ENCODE assay signal across 8 mouse cellular contexts in the genomic region with DNA sequence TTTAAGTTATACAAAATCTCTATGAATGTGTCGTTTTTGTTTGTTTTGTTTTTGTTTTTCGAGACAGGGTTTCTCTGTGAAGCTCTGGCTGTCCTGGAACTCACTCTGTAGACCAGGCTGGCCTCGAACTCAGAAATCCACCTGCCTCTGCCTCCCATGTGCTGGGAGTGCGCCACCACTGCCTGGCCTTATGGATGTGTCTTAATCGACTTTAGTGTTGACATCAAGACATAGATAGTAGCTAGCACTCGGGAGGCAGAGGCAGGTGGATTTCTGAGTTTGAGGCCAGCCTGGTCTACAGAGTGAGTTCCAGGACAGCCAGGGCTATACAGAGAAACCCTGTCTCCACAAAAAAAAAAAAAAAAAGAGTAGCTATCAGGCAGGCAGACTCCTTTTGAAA. TPM values are rescaled to one million over a fixed set of nuclear protein-coding genes. Genes with fewer than 3 reads are reported as not detected.
A peak's percentile ranks its signal among the peaks of the same experiment; 100 is the strongest.
DNase-seq lines count a peak whose midpoint lies in the region; ATAC-seq and TF ChIP-seq lines count a peak whose summit lies in the region.
"Not testable (repeated sequence)": the region's sequence is repeated elsewhere in the genome, so short reads cannot be mapped to it uniquely, and the experiment has no call there.

No protein-coding gene starts in this region.

- not testable (repeated sequence) for TF ChIP-seq CTCF in ES-Bruce4 (IDR thresholded peaks at IDR 0.05; ENCODE audit: low read depth, low read length)

- ATAC-seq in embryonic facial prominence, embryonic 13.5 days (ENCODE audit: insufficient number of reproducible peaks, insufficient read depth, low FRiP score, low TSS enrichment, low read depth); forebrain, embryonic 16.5 days; hindbrain, embryonic 11.5 days (ENCODE audit: low FRiP score); kidney, embryonic 14.5 days (ENCODE audit: low FRiP score, low TSS enrichment); liver, embryonic 11.5 days (replicated peaks; ENCODE audit: low FRiP score); neural tube, embryonic 13.5 days (ENCODE audit: low read depth): not testable (repeated sequence)

- not testable (repeated sequence) for TF ChIP-seq POLR2A in ES-Bruce4 (IDR thresholded peaks at IDR 0.05; ENCODE audit: insufficient read depth, low read length)

- not testable (repeated sequence) for H3K4me1 ChIP-seq in ES-Bruce4 (ENCODE audit: control insufficient read depth, insufficient read depth, low read length)
- H3K4me1 ChIP-seq in embryonic facial prominence, embryonic 13.5 days = peaks cover 48% of the 10 kb centered on the region
- H3K4me1 ChIP-seq in forebrain, embryonic 16.5 days (replicated peaks; ENCODE audit: control insufficient read depth, insufficient read depth, low read length) = peaks cover 45% of the 10 kb centered on the region
- peaks cover 14% of the 10 kb centered on the region; the same call in 1 of the 2 replicates for H3K4me1 ChIP-seq in hindbrain, embryonic 11.5 days (replicated peaks; ENCODE audit: control insufficient read depth, insufficient read depth, low read length)
- peaks cover 29% of the 10 kb centered on the region for H3K4me1 ChIP-seq in kidney, embryonic 14.5 days (ENCODE audit: control insufficient read depth, insufficient read depth, low read length)
- peaks cover 36% of the 10 kb centered on the region for H3K4me1 ChIP-seq in liver, embryonic 11.5 days (replicated peaks; ENCODE audit: control insufficient read depth, insufficient read depth, low read length)
- peaks cover 73% of the 10 kb centered on the region for H3K4me1 ChIP-seq in megakaryocyte, embryonic 14.5 days
- H3K4me1 ChIP-seq in neural tube, embryonic 13.5 days (replicated peaks) = peaks cover 68% of the 10 kb centered on the region

- not testable (repeated sequence) for H3K27ac ChIP-seq in ES-Bruce4 (ENCODE audit: insufficient read depth, low read length); embryonic facial prominence, embryonic 13.5 days; forebrain, embryonic 16.5 days (ENCODE audit: low read length); hindbrain, embryonic 11.5 days (ENCODE audit: low read depth, low read length); kidney, embryonic 14.5 days (ENCODE audit: low read depth, low read length); neural tube, embryonic 13.5 days (replicated peaks)
- peak overlapping the region; percentile 94 for H3K27ac ChIP-seq in liver, embryonic 11.5 days (ENCODE audit: low read depth, low read length)

- H3K4me3 ChIP-seq in ES-Bruce4 (ENCODE audit: low read depth, low read length) = 0 out of 2 replicates have a peak overlapping the region, but pooled peaks have one; percentile 9
- H3K4me3 ChIP-seq in embryonic facial prominence, embryonic 13.5 days = peak overlapping the region; percentile 90
- H3K4me3 ChIP-seq in forebrain, embryonic 16.5 days (replicated peaks; ENCODE audit: low read length) = not testable (repeated sequence)
- H3K4me3 ChIP-seq in hindbrain, embryonic 11.5 days (ENCODE audit: low read depth, low read length) = peak overlapping the region; percentile 88; the same call in 1 of the 2 replicates
- peak overlapping the region; percentile 64; the same call in 1 of the 2 replicates for H3K4me3 ChIP-seq in kidney, embryonic 14.5 days (ENCODE audit: low read length)
- H3K4me3 ChIP-seq in liver, embryonic 11.5 days (ENCODE audit: low read depth, low read length) = peak overlapping the region; percentile 96
- H3K4me3 ChIP-seq in megakaryocyte, embryonic 14.5 days (replicated peaks) = peak overlapping the region; percentile 96
- H3K4me3 ChIP-seq in neural tube, embryonic 13.5 days = peak overlapping the region; percentile 81

- H3K9me3 ChIP-seq in ES-Bruce4 (replicated peaks; ENCODE audit: control insufficient read depth, insufficient read depth, low read length, poor library complexity, severe bottlenecking); embryonic facial prominence, embryonic 13.5 days; forebrain, embryonic 16.5 days (ENCODE audit: control insufficient read depth, low read length); hindbrain, embryonic 11.5 days (ENCODE audit: control insufficient read depth, low read length); kidney, embryonic 14.5 days (ENCODE audit: control insufficient read depth, low read length); liver, embryonic 11.5 days (ENCODE audit: control insufficient read depth, low read length); megakaryocyte, embryonic 14.5 days; neural tube, embryonic 13.5 days: not testable (repeated sequence)

- H3K27me3 ChIP-seq in ES-Bruce4 (ENCODE audit: control insufficient read depth, insufficient read depth, low read length, poor library complexity, severe bottlenecking); embryonic facial prominence, embryonic 13.5 days; forebrain, embryonic 16.5 days (replicated peaks; ENCODE audit: control insufficient read depth, insufficient read depth, low read length); hindbrain, embryonic 11.5 days (ENCODE audit: control insufficient read depth, insufficient read depth, low read length); kidney, embryonic 14.5 days (ENCODE audit: control insufficient read depth, insufficient read depth, low read length); liver, embryonic 11.5 days (replicated peaks; ENCODE audit: control insufficient read depth, insufficient read depth, low read length); megakaryocyte, embryonic 14.5 days (replicated peaks); neural tube, embryonic 13.5 days: not testable (repeated sequence)

- H3K9ac ChIP-seq in ES-Bruce4 (ENCODE audit: low read depth, poor library complexity, severe bottlenecking) = peak overlapping the region; percentile 98; the same call in 1 of the 2 replicates
- H3K9ac ChIP-seq in embryonic facial prominence, embryonic 13.5 days; forebrain, embryonic 16.5 days (replicated peaks; ENCODE audit: low read depth, low read length); hindbrain, embryonic 11.5 days (ENCODE audit: low read depth, low read length): not testable (repeated sequence)
- peak overlapping the region; percentile 96; the same call in 1 of the 2 replicates for H3K9ac ChIP-seq in kidney, embryonic 14.5 days (ENCODE audit: low read depth, low read length)
- H3K9ac ChIP-seq in liver, embryonic 11.5 days (ENCODE audit: low read depth, low read length) = peak overlapping the region; percentile 68
- H3K9ac ChIP-seq in neural tube, embryonic 13.5 days = 0 out of 2 replicates have a peak overlapping the region, but pooled peaks have one; percentile 52

- H3K4me2 ChIP-seq in embryonic facial prominence, embryonic 13.5 days = peak overlapping the region; percentile 68
- H3K4me2 ChIP-seq in forebrain, embryonic 16.5 days (ENCODE audit: low read length) = peak overlapping the region; percentile 82
- not testable (repeated sequence) for H3K4me2 ChIP-seq in hindbrain, embryonic 11.5 days (replicated peaks; ENCODE audit: low read depth, low read length)
- H3K4me2 ChIP-seq in kidney, embryonic 14.5 days (replicated peaks; ENCODE audit: low read depth, low read length) = peak overlapping the region; percentile 82; the same call in 1 of the 2 replicates
- H3K4me2 ChIP-seq in liver, embryonic 11.5 days = peak overlapping the region; percentile 98
- H3K4me2 ChIP-seq in neural tube, embryonic 13.5 days = peak overlapping the region; percentile 75

- WGBS in embryonic facial prominence, embryonic 13.5 days = 78% methylated on average over 6 of the region's 6 CpGs
- 85% methylated on average over 6 of the region's 6 CpGs for WGBS in forebrain, embryonic 16.5 days
- 79% methylated on average over 6 of the region's 6 CpGs for WGBS in hindbrain, embryonic 11.5 days
- WGBS in kidney, embryonic 14.5 days = 81% methylated on average over 6 of the region's 6 CpGs
- 51% methylated on average over 6 of the region's 6 CpGs for WGBS in liver, embryonic 11.5 days
- WGBS in neural tube, embryonic 13.5 days = 80% methylated on average over 6 of the region's 6 CpGs

- not testable (repeated sequence) for DNase-seq in hindbrain, embryonic 11.5 days (ENCODE audit: low spot score); liver, embryonic 11.5 days (ENCODE audit: low spot score)

- not testable (repeated sequence) for TF ChIP-seq EP300 in ES-Bruce4 (IDR thresholded peaks at IDR 0.05; ENCODE audit: insufficient read depth, low read depth, low read length)

- not testable (repeated sequence) for H3K36me3 ChIP-seq in ES-Bruce4 (ENCODE audit: control insufficient read depth, insufficient read depth, low read length, poor library complexity, severe bottlenecking); embryonic facial prominence, embryonic 13.5 days; forebrain, embryonic 16.5 days (ENCODE audit: control insufficient read depth, insufficient read depth); hindbrain, embryonic 11.5 days (ENCODE audit: control insufficient read depth, insufficient read depth, low read length); kidney, embryonic 14.5 days (ENCODE audit: control insufficient read depth, insufficient read depth, low read length); liver, embryonic 11.5 days (ENCODE audit: control insufficient read depth, insufficient read depth, low read length); neural tube, embryonic 13.5 days
- peaks cover 48% of the 10 kb centered on the region for H3K36me3 ChIP-seq in megakaryocyte, embryonic 14.5 days (replicated peaks; ENCODE audit: low read length)

RNA-seq across cellular contexts. Expression of a gene that starts 1.3 kb away (rescaled TPM):
- 83.1 and 91.6 TPM in 2 replicates for polyA plus RNA-seq in ES-Bruce4 (2011; ENCODE audit: insufficient read depth, insufficient read length, low read depth, missing spikeins)
- polyA plus RNA-seq in embryonic facial prominence, embryonic 13.5 days (2015; fragmentation: Nextera tagmentation; extraction: Ambion mirVana) = 150 and 163 TPM in 2 replicates
- 146 and 163 TPM in 2 replicates for polyA plus RNA-seq in forebrain, embryonic 16.5 days (2015; fragmentation: Nextera tagmentation; extraction: Ambion mirVana)
- polyA plus RNA-seq in hindbrain, embryonic 11.5 days (2014; fragmentation: Nextera tagmentation; extraction: Ambion mirVana) = 55.4 and 62.8 TPM in 2 replicates
- 92.3 and 96.0 TPM in 2 replicates for polyA plus RNA-seq in kidney, embryonic 14.5 days (2014; fragmentation: Nextera tagmentation; extraction: Ambion mirVana)
- polyA plus RNA-seq in liver, embryonic 11.5 days (2014; fragmentation: Nextera tagmentation; extraction: Ambion mirVana) = 124 and 135 TPM in 2 replicates
- polyA plus RNA-seq in megakaryocyte, embryonic 14.5 days (2012; ENCODE audit: insufficient read depth, low replicate concordance) = 473 and 551 TPM in 2 replicates
- 124 and 126 TPM in 2 replicates for polyA plus RNA-seq in neural tube, embryonic 13.5 days (2015; fragmentation: Nextera tagmentation; extraction: Ambion mirVana)

RNA-seq across cellular contexts. Expression of a gene that starts 1.5 kb away (rescaled TPM):
- polyA plus RNA-seq in ES-Bruce4 (2011; ENCODE audit: insufficient read depth, insufficient read length, low read depth, missing spikeins) = 8.9 and 12.3 TPM in 2 replicates
- polyA plus RNA-seq in embryonic facial prominence, embryonic 13.5 days (2015; fragmentation: Nextera tagmentation; extraction: Ambion mirVana) = 22.5 and 25.0 TPM in 2 replicates
- 21.3 and 21.4 TPM in 2 replicates for polyA plus RNA-seq in forebrain, embryonic 16.5 days (2015; fragmentation: Nextera tagmentation; extraction: Ambion mirVana)
- 21.5 and 27.5 TPM in 2 replicates for polyA plus RNA-seq in hindbrain, embryonic 11.5 days (2014; fragmentation: Nextera tagmentation; extraction: Ambion mirVana)
- polyA plus RNA-seq in kidney, embryonic 14.5 days (2014; fragmentation: Nextera tagmentation; extraction: Ambion mirVana) = 21.4 and 30.6 TPM in 2 replicates
- polyA plus RNA-seq in liver, embryonic 11.5 days (2014; fragmentation: Nextera tagmentation; extraction: Ambion mirVana) = 26.1 and 38.3 TPM in 2 replicates
- 55.0 and 64.0 TPM in 2 replicates for polyA plus RNA-seq in megakaryocyte, embryonic 14.5 days (2012; ENCODE audit: insufficient read depth, low replicate concordance)
- polyA plus RNA-seq in neural tube, embryonic 13.5 days (2015; fragmentation: Nextera tagmentation; extraction: Ambion mirVana) = 22.2 and 23.0 TPM in 2 replicates

RNA-seq across cellular contexts. Expression of a gene that starts 25.1 kb away (rescaled TPM):
- polyA plus RNA-seq in ES-Bruce4 (2011; ENCODE audit: insufficient read depth, insufficient read length, low read depth, missing spikeins) = 42.3 and 44.3 TPM in 2 replicates
- polyA plus RNA-seq in embryonic facial prominence, embryonic 13.5 days (2015; fragmentation: Nextera tagmentation; extraction: Ambion mirVana) = 31.9 and 34.9 TPM in 2 replicates
- 59.3 and 66.5 TPM in 2 replicates for polyA plus RNA-seq in forebrain, embryonic 16.5 days (2015; fragmentation: Nextera tagmentation; extraction: Ambion mirVana)
- 41.9 and 44.5 TPM in 2 replicates for polyA plus RNA-seq in hindbrain, embryonic 11.5 days (2014; fragmentation: Nextera tagmentation; extraction: Ambion mirVana)
- polyA plus RNA-seq in kidney, embryonic 14.5 days (2014; fragmentation: Nextera tagmentation; extraction: Ambion mirVana) = 31.0 and 34.7 TPM in 2 replicates
- polyA plus RNA-seq in liver, embryonic 11.5 days (2014; fragmentation: Nextera tagmentation; extraction: Ambion mirVana) = 37.6 and 39.9 TPM in 2 replicates
- 24.4 and 42.0 TPM in 2 replicates for polyA plus RNA-seq in megakaryocyte, embryonic 14.5 days (2012; ENCODE audit: insufficient read depth, low replicate concordance)
- 51.4 and 52.0 TPM in 2 replicates for polyA plus RNA-seq in neural tube, embryonic 13.5 days (2015; fragmentation: Nextera tagmentation; extraction: Ambion mirVana)

RNA-seq across cellular contexts. Expression of a gene that starts 53.1 kb away (rescaled TPM):
- 16.6 and 18.6 TPM in 2 replicates for polyA plus RNA-seq in ES-Bruce4 (2011; ENCODE audit: insufficient read depth, insufficient read length, low read depth, missing spikeins)
- polyA plus RNA-seq in embryonic facial prominence, embryonic 13.5 days (2015; fragmentation: Nextera tagmentation; extraction: Ambion mirVana) = 23.9 and 27.7 TPM in 2 replicates
- 29.7 and 35.6 TPM in 2 replicates for polyA plus RNA-seq in forebrain, embryonic 16.5 days (2015; fragmentation: Nextera tagmentation; extraction: Ambion mirVana)
- polyA plus RNA-seq in hindbrain, embryonic 11.5 days (2014; fragmentation: Nextera tagmentation; extraction: Ambion mirVana) = 13.9 and 18.6 TPM in 2 replicates
- 14.5 and 25.0 TPM in 2 replicates for polyA plus RNA-seq in kidney, embryonic 14.5 days (2014; fragmentation: Nextera tagmentation; extraction: Ambion mirVana)
- 19.7 and 21.2 TPM in 2 replicates for polyA plus RNA-seq in liver, embryonic 11.5 days (2014; fragmentation: Nextera tagmentation; extraction: Ambion mirVana)
- polyA plus RNA-seq in megakaryocyte, embryonic 14.5 days (2012; ENCODE audit: insufficient read depth, low replicate concordance) = 7.8 and 15.0 TPM in 2 replicates
- 26.0 and 26.3 TPM in 2 replicates for polyA plus RNA-seq in neural tube, embryonic 13.5 days (2015; fragmentation: Nextera tagmentation; extraction: Ambion mirVana)

RNA-seq across cellular contexts. Expression of a gene that starts 56.9 kb away (rescaled TPM):
- polyA plus RNA-seq in ES-Bruce4 (2011; ENCODE audit: insufficient read depth, insufficient read length, low read depth, missing spikeins) = 5.3 and 6.2 TPM in 2 replicates
- polyA plus RNA-seq in embryonic facial prominence, embryonic 13.5 days (2015; fragmentation: Nextera tagmentation; extraction: Ambion mirVana) = 3.5 and 4.0 TPM in 2 replicates
- 1.5 and 1.8 TPM in 2 replicates for polyA plus RNA-seq in forebrain, embryonic 16.5 days (2015; fragmentation: Nextera tagmentation; extraction: Ambion mirVana)
- 6.3 and 6.8 TPM in 2 replicates for polyA plus RNA-seq in hindbrain, embryonic 11.5 days (2014; fragmentation: Nextera tagmentation; extraction: Ambion mirVana)
- polyA plus RNA-seq in kidney, embryonic 14.5 days (2014; fragmentation: Nextera tagmentation; extraction: Ambion mirVana) = 5.5 and 7.2 TPM in 2 replicates
- polyA plus RNA-seq in liver, embryonic 11.5 days (2014; fragmentation: Nextera tagmentation; extraction: Ambion mirVana) = 1.2 TPM in 2 replicates
- 2.7 and 5.0 TPM in 2 replicates for polyA plus RNA-seq in megakaryocyte, embryonic 14.5 days (2012; ENCODE audit: insufficient read depth, low replicate concordance)
- 2.1 and 3.1 TPM in 2 replicates for polyA plus RNA-seq in neural tube, embryonic 13.5 days (2015; fragmentation: Nextera tagmentation; extraction: Ambion mirVana)
